Mouse (Mus musculus) retina, postnatal 1 day (tissue): ENCODE measurements at regions not wholly inside any gene's neighbourhood (a gene's known extent, or its start where the extent isn't known, plus 50 kb on each side); places are given as distances from the start of the nearest gene placed in this dataset.

Experiments used
- DNase-seq: peaks from one replicate; pipeline ENCODE4 v3.0.0-alpha.2; 2012

DNA sequence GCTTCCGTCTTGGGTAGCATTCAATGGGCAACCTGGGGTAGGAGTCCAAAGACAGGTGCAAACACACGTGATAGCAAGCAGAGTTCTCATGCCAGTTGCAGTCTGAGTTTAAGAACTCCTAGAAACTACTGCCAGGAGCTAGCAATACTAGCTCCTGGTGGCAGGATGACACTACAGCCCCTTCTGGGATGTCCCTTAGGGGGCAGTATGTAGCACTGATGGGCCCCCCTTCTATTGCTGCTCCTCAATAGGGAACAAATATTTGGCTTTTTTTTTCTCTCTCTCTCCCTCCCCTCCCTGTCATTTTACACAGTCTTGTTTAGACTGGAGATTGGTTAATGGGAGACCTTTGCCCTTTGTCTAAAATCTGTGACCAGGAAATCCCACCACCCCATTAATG is 282.2 kb downstream of the Maf start:
- DNase-seq, result peak; percentile 37

DNA sequence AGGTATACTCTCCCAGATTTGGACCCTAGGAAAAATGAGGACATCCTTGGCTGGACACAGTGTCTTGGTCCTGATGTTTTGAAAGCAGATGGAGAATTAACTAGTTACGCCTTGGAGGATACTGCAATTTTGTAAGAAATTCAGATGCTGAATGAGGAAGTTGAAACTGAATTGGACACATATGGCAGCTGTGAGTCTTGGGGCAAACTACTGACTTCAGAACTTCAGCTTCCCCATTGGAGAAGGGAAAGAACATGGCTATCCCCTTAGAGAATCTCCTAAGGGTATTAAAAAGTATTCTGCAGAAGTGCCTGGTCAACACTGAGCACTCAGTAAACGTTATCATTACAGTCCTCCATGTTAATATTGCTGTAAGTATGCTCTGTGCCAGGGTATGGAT is 283.9 kb downstream of the Maf start:
- DNase-seq, result no peak

- no peak for DNase-seq
These were observed 284.5 kb downstream of the Maf start for GRCm38 (mm10) chr8:115423056-115423455.

- no peak for DNase-seq
These were observed 287.1 kb downstream of the Maf start for GRCm38 (mm10) chr8:115420536-115420935.

- DNase-seq, result no peak
These were observed 287.5 kb downstream of the Maf start for GRCm38 (mm10) chr8:115420131-115420530.

DNA sequence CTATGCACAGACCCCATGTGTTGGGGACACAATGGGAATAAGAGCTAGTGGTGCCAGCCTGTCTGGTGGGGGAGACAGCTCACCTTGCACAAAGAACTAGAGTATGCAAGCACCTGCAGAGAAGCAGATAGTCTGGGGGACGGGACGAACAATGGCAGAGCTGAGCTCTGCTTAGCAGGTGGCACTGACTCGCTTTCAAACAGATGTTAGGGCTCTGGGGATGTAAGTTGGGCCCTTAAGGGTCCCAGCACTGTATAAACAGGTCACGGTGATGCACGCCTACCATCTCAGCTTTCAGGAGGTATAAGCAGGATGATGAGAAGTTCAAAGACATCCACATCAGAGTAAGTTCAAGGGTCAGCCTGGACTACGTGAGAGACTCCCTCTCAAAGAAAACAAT is 289.5 kb downstream of the Maf start:
- DNase-seq, result no peak

GRCm38 (mm10) chr8:115414061-115414473 is 293.5 kb downstream of the Maf start:
- peak; percentile 87 for DNase-seq

DNA sequence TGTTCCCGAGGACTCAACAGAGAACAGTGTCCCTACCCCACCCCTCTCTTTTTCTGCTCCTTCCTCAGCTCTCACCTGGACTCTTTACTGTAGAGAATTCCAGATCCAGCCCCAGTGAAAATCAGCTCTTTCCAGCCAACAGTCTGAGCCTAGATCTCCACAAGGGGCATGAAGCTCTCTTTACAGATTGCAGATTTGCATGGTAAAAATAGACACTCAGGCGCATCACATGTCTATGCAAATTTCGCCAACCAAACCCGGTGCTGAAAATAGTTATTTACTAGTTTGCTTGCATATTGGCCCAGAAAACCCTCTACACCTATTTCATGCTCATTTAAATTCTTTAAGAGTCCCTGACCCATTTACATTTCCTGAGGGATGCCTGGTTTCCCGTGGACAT is 295.8 kb downstream of the Maf start:
- no peak for DNase-seq

DNA sequence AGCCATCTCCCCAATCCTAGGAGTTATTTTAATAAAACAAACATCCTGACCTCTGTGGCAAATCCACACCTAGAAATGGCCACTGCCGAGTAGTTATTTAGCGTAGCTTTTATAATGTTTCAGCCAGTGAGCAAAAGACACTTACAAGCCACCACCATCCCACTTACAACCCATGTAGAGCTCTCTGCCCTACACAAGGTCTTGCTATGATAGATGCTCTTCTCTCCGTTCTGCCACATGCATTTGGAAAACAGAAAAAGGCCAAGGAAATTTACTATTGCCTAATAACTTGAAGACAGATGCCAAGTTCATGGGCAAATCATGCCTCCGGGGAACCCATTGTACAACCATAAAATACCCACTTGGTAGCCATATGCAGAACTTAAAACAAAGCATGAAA is 296.5 kb downstream of the Maf start:
- no peak for DNase-seq

GRCm38 (mm10) chr8:115410191-115410590 is 297.4 kb downstream of the Maf start:
- no peak for DNase-seq

- DNase-seq, result no peak
These were observed 300.1 kb downstream of the Maf start for GRCm38 (mm10) chr8:115407535-115407934.

DNA sequence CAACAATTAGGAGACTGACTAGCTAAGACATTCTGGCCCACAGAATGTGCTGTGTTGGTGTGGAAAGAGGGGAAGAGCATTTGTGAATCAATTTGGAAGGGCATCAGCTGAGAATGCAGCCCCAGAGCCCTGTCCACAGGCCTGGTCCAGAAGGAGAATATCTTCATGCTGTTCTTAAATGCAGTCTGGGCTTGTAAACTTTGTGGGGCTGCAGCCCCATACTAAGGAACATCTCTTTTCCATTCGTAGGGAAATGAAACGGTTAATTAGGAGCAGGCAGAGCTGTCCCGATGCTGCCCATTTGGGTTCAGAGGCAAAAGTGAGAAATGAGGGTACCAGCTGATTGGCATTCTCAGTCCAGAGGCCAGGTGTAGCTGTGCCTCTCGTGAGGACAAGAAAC is 304.0 kb downstream of the Maf start:
- no peak for DNase-seq

GRCm38 (mm10) chr8:115402471-115403197 is 305.0 kb downstream of the Maf start:
- DNase-seq, result peak; percentile 53
